ENCODE assay signal across 8 mouse cellular contexts in the genomic region with DNA sequence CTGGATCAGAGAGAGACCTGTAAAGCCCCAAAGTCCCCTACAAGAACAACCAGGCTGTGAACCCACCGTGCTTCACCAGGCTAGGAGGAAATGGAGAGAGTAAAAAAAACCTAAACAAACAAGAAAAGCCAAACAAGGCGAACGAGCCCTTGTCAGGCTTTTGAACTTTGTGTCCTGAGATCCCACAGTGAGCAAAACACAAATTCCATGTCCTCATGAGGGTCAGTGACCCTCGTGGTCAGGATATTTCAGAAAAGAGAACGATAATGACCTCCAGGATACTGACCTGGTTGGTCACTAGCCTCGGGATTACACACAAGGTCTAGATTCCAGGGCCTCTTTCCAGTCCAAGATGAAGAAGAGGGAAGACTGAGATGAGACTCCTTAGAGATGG. TPM values are rescaled to one million over a fixed set of nuclear protein-coding genes. Genes with fewer than 3 reads are reported as not detected.
DNase-seq lines count a peak whose midpoint lies in the region; ATAC-seq and TF ChIP-seq lines count a peak whose summit lies in the region.

No protein-coding gene starts in this region.

- H3K4me3 ChIP-seq in left cerebral cortex, adult 2 months: peak overlapping the region; percentile 66
- H3K4me3 ChIP-seq in embryonic facial prominence, embryonic 15.5 days (replicated peaks): peak overlapping the region; percentile 70
- H3K4me3 ChIP-seq in intestine, embryonic 16.5 days (ENCODE audit: low read length): peak overlapping the region; percentile 67
- peak overlapping the region; percentile 58; the same call in 1 of the 2 replicates for H3K4me3 ChIP-seq in neural tube, embryonic 12.5 days

- no peaks in the 10 kb centered on the region for H3K4me1 ChIP-seq in embryonic facial prominence, embryonic 15.5 days
- no peaks in the 10 kb centered on the region for H3K4me1 ChIP-seq in intestine, embryonic 16.5 days (ENCODE audit: control insufficient read depth, insufficient read depth, low read length)
- peaks cover 5% of the 10 kb centered on the region; the same call in 1 of the 2 replicates for H3K4me1 ChIP-seq in neural tube, embryonic 12.5 days

- WGBS in embryonic facial prominence, embryonic 15.5 days: 47% methylated on average over 6 of the region's 6 CpGs
- 39% methylated on average over 6 of the region's 6 CpGs for WGBS in intestine, embryonic 16.5 days
- WGBS in neural tube, embryonic 12.5 days: 62% methylated on average over 6 of the region's 6 CpGs

- H3K9ac ChIP-seq in embryonic facial prominence, embryonic 15.5 days: no peak overlapping the region
- 0 out of 2 replicates have a peak overlapping the region, but pooled peaks have one; percentile 77 for H3K9ac ChIP-seq in intestine, embryonic 16.5 days (ENCODE audit: low read depth, low read length)
- no peak overlapping the region for H3K9ac ChIP-seq in neural tube, embryonic 12.5 days

- no peaks in the 10 kb centered on the region for H3K36me3 ChIP-seq in embryonic facial prominence, embryonic 15.5 days
- H3K36me3 ChIP-seq in intestine, embryonic 16.5 days (ENCODE audit: control insufficient read depth, insufficient read depth, low read length): no peaks in the 10 kb centered on the region
- no peaks in the 10 kb centered on the region for H3K36me3 ChIP-seq in neural tube, embryonic 12.5 days

- H3K27ac ChIP-seq in left cerebral cortex, adult 2 months: peak overlapping the region; percentile 5; the same call in 1 of the 2 replicates
- H3K27ac ChIP-seq in embryonic facial prominence, embryonic 15.5 days (replicated peaks): no peak overlapping the region; the same call in 1 of the 2 replicates
- H3K27ac ChIP-seq in intestine, embryonic 16.5 days (ENCODE audit: low read length): no peak overlapping the region
- H3K27ac ChIP-seq in neural tube, embryonic 12.5 days: no peak overlapping the region

- DNase-seq in left cerebral cortex, adult 2 months (ENCODE audit: extremely low spot score in 1 of 2, low spot score in 2 of 2): no peak
- DNase-seq in left cerebral cortex, postnatal 25 days (ENCODE audit: low spot score in 2 of 2): no peak
- no peak for DNase-seq in gastrocnemius, postnatal 36 days
- DNase-seq in adrenal gland, adult 2 months: no peak
- no peak for DNase-seq in spleen, postnatal 14 days (ENCODE audit: low spot score in 2 of 2)

- H3K4me2 ChIP-seq in embryonic facial prominence, embryonic 15.5 days (replicated peaks): peak overlapping the region; percentile 75
- H3K4me2 ChIP-seq in intestine, embryonic 16.5 days (ENCODE audit: low read depth, low read length): peak overlapping the region; percentile 74
- peak overlapping the region; percentile 88 for H3K4me2 ChIP-seq in neural tube, embryonic 12.5 days (replicated peaks)

- no peaks in the 10 kb centered on the region for H3K9me3 ChIP-seq in embryonic facial prominence, embryonic 15.5 days (replicated peaks)
- H3K9me3 ChIP-seq in intestine, embryonic 16.5 days (ENCODE audit: control insufficient read depth, low read length): no peaks in the 10 kb centered on the region
- no peaks in the 10 kb centered on the region for H3K9me3 ChIP-seq in neural tube, embryonic 12.5 days

- TF ChIP-seq CTCF in left cerebral cortex, adult 2 months (IDR thresholded peaks at IDR 0.05): no peak

- intact Hi-C loops in left cerebral cortex, adult 2 months (cut with DNase I): loop anchor here (1.0 to 10.0 kb wide), 5 partner anchors 91 to 593 kb away; partner anchors contain the start of genes Alg14 and Cnn3
- intact Hi-C loops in left cerebral cortex, postnatal 25 days (cut with DNase I): loop anchor here (2.0 to 10.0 kb wide), 3 partner anchors 93 to 330 kb away; partner anchors contain the start of gene Alg14
- intact Hi-C loops in gastrocnemius, postnatal 36 days (cut with DNase I): loop anchor here (5.0 kb wide), 1 partner anchor 120 kb away; the partner anchor contains the start of gene Alg14

- no peaks in the 10 kb centered on the region for H3K27me3 ChIP-seq in embryonic facial prominence, embryonic 15.5 days
- no peaks in the 10 kb centered on the region for H3K27me3 ChIP-seq in intestine, embryonic 16.5 days (replicated peaks; ENCODE audit: control insufficient read depth, insufficient read depth, low read length)
- no peaks in the 10 kb centered on the region for H3K27me3 ChIP-seq in neural tube, embryonic 12.5 days (replicated peaks)

- ATAC-seq in embryonic facial prominence, embryonic 15.5 days (ENCODE audit: insufficient number of reproducible peaks, low FRiP score, low TSS enrichment, low read depth): no peak
- no peak; the same call in 1 of the 2 replicates for ATAC-seq in intestine, embryonic 16.5 days
- no peak for ATAC-seq in neural tube, embryonic 12.5 days (ENCODE audit: low FRiP score, low read depth)

RNA-seq across cellular contexts. Expression of gene Rwdd3, which starts 0.4 kb away (rescaled TPM):
- total RNA-seq in left cerebral cortex, adult 2 months (2021): 10 to 100 TPM; 12.8 to 13.5 TPM
- total RNA-seq in left cerebral cortex, postnatal 25 days (2021): 10 to 100 TPM; 13.9 to 14.1 TPM
- 8.1 and 9.2 TPM in 2 replicates for polyA plus RNA-seq in embryonic facial prominence, embryonic 15.5 days (2015; fragmentation: Nextera tagmentation; extraction: Ambion mirVana)
- polyA plus RNA-seq in intestine, embryonic 16.5 days (2015; fragmentation: Nextera tagmentation; extraction: Ambion mirVana): 4.8 and 5.5 TPM in 2 replicates
- polyA plus RNA-seq in neural tube, embryonic 12.5 days (2016; fragmentation: Nextera tagmentation; extraction: Ambion mirVana): 5.3 and 6.3 TPM in 2 replicates
- 1 to 10 TPM; 2.5 to 3.6 TPM for total RNA-seq in gastrocnemius, postnatal 36 days (2021)
- total RNA-seq in adrenal gland, adult 2 months (2021): 10 to 100 TPM in 1 of 2 experiments, 1 to 10 TPM in 1; 8.9 to 11.4 TPM
- polyA plus RNA-seq in adrenal gland, adult 2 months (2012; rRNA removed): 1.1 and 1.3 TPM in 2 replicates
